Mouse (Mus musculus) brown adipose tissue, adult 24 weeks (tissue): ENCODE data around the gene Hcn1. TPM values are rescaled to one million over a fixed set of nuclear protein-coding genes. Genes with fewer than 3 reads are reported as not detected.

Source experiments
- H3K27ac ChIP-seq: fragments of 200-500 bp; replicated peaks from 2 replicates; pipeline ENCODE4 v1.5.1; 2012; ENCODE audit warnings: low read depth, mild to moderate bottlenecking, low read length
- H3K4me1 ChIP-seq: fragments of 200-500 bp; 2 replicates; pipeline ENCODE4 v1.6.1; 2012; ENCODE audit warnings: low read length, mixed read lengths; ENCODE audit not compliant: control insufficient read depth, insufficient read depth, insufficient read length
- H3K4me3 ChIP-seq: fragments of 200-500 bp; 2 replicates; pipeline ENCODE4 v1.5.1; 2012; ENCODE audit warnings: low read depth, mild to moderate bottlenecking, low read length, moderate library complexity; ENCODE audit not compliant: insufficient read depth
- polyA plus RNA-seq: library from polyadenylated mRNA; stranded (reverse); fragments of >200 nt; gene quantifications from 2 replicates; pipeline ENCODE4 v1.2.4, GENCODE M21; 2012; ENCODE audit not compliant: missing spikeins, insufficient read depth, insufficient read length

The Hcn1 gene
- polyA plus RNA-seq, 1 experiment = not detected

DNA sequence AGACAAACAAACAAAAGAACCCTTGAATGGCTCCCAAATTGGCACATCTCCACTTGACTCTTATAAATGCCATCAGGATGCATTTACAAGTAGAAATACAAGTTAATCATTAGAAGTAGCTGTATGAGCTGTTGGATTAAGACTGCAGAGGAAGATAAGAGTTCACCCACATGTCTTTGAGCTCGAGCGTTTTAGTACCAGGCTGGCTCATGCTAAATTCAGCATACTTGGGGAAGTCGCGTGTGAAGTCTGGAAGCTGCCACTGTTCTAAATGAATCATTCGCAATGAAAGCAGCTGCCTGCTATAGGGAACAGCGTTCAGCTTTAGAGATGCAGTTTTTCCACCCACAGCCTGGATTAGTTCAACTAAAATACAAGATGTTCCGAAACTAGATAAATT is 57.4 kb downstream of the Hcn1 start:
- no peaks in the 10 kb centered on the region for H3K4me1 ChIP-seq
- H3K4me3 ChIP-seq = no peak overlapping the region
- H3K27ac ChIP-seq = no peak overlapping the region

GRCm38 (mm10) chr13:117662661-117663060 is 60.5 kb downstream of the Hcn1 start:
- H3K4me3 ChIP-seq = no peak overlapping the region
- no peak overlapping the region for H3K27ac ChIP-seq
- no peaks in the 10 kb centered on the region for H3K4me1 ChIP-seq

DNA sequence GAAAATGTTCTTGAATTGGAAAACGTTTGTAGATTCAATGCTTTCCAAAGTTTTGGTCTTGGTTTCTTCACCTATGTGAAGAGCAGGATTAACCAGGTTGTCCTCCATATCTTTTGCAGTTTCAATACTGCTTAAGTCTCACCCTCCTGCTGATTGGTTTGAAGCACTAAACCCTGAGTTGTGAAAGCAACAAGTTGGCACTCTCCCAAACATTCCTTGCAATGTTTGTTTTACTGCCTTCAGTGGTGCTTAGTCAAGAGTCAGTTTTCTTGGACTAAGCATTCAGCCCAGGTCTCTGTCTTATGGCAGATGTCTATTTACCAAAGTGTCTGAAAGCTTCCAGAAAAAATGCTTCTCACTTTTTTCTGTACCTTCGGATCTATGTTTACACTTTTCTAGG is 67.2 kb downstream of the Hcn1 start:
- H3K4me3 ChIP-seq = no peak overlapping the region
- no peak overlapping the region for H3K27ac ChIP-seq
- H3K4me1 ChIP-seq = no peaks in the 10 kb centered on the region

- H3K4me3 ChIP-seq = no peak overlapping the region
- no peaks in the 10 kb centered on the region for H3K4me1 ChIP-seq
- no peak overlapping the region for H3K27ac ChIP-seq
These were observed 69.7 kb downstream of the Hcn1 start for GRCm38 (mm10) chr13:117671851-117672250.

DNA sequence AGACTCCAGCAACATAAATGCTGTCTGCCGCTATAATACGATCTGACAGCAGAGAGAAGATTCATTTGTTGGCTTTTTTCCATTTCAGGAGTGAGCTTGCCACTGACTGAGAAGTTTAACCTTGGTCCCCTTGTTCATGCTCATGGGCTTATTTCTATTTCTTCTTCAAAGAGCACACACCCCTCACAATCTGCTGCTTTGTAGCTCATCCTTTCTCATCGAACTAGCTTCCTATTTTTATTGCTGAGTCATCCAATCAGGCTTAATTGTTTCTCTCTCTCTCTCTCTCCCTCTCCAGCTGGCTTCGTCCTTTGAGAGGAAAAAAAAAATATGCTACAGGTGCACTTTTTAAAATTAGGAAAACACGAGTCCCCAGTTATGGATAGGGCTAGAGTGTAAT is 74.3 kb downstream of the Hcn1 start:
- H3K27ac ChIP-seq = no peak overlapping the region
- H3K4me3 ChIP-seq = no peak overlapping the region
- H3K4me1 ChIP-seq = no peaks in the 10 kb centered on the region

DNA sequence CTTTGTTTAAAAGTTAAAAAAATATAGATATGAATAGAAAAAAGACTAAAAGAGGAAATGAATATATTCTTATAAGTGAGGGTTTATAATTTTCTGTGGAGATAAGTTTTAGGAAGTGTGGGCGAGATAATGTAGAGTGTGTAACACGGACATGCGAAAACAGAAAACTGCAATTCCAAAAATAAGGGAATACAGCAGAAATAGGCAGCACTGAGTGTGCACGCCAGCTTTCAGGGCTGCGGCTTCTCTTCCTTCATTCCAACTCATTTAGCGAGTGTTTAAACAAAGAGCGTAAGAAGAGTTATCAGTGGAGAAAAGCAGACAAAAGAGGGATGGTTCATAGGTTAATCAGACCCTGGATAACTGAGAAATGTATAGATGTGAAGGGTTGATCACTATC is 85.5 kb downstream of the Hcn1 start:
- Histone ChIP-seq H3K4me1 (no peaks in the 10 kb centered on the region), H3K4me3 (no peak overlapping the region), H3K27ac (no peak overlapping the region)

DNA sequence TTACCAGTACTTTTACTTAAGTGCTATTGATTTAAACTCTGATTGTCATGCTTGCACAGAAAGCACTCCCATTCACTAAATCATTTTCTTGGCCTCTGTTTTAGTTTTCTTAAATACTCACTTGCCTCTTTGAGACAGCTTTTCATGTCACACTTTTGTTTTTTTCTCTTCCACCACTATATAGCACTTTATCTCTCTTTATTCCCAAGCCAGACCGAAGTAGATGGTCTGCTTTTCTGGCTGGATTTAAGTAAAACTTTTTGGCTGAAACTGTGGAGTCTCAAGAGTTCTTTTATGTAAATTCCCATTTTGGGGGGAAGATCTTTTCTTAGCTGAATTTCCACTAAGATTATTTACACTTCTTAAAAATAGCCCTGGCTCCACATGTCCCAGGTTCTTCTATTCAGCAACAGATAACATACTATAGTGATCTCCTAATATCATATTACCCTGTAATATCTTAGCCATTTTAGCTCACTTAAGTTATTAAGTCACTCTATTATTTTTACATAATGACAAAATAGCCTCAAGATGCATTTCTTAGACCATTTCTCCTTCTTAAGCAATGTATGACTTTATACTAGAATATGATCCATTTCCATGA is 92.7 kb downstream of the Hcn1 start:
- H3K27ac ChIP-seq = no peak overlapping the region
- H3K4me1 ChIP-seq = no peaks in the 10 kb centered on the region
- H3K4me3 ChIP-seq = no peak overlapping the region

DNA sequence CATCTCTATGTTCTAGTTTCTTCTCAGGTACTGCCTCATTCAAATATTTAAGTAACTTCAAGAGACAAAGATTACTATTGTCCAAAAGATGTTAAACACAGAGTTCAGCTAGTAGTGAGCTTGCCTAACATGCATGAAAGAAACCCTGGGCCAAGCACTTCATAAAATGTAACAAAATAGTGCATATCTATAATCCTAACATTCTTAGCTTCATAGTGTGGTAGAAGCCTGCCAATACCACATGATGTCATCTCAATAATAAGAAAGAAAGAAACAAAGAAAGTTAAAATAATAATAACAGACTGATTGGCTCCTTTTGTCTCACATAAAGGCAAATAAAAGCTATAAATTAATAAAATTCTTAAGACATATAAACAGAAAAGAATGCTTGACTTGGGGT is 103.5 kb downstream of the Hcn1 start:
- Histone ChIP-seq H3K27ac (no peak overlapping the region), H3K4me3 (no peak overlapping the region), H3K4me1 (no peaks in the 10 kb centered on the region)

DNA sequence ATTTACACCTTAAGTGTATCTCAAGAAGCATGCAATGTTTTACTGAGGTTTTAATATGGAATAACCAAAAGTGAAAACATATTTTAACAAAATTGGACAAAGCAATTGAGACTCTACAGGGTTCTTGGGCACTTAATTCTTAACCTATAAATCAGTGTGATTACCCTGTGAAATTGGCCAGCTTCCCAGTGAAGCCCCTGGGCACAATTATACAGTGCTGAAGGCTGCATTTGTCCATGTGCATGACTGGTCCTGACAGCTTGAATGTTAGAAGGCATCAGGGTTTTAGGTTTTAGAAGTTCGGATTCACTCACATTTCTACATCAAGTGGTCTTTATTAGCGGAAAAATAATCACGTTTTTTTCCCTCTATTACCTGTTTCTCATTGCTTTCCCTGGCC is 103.9 kb downstream of the Hcn1 start:
- Histone ChIP-seq H3K4me3 (no peak overlapping the region), H3K4me1 (no peaks in the 10 kb centered on the region), H3K27ac (no peak overlapping the region)

DNA sequence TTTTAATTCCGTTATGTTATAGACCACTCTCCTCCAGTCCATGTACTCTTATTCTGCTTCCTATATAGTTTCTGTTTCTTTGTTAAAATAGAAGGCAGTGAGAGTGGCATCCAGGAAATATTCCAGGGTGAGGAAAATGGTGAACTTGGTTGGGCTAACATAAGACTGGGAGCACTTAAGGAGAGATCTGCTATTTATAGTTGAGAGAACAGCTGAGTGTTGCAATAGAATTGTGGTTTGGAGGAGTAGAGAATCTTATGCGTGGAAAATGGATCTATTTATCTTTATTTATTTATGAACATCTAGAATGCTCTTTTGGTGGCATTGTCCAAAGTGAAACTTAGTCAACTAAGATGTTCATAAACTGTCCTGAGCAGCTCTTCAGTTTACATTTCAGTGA is 104.4 kb downstream of the Hcn1 start:
- no peaks in the 10 kb centered on the region for H3K4me1 ChIP-seq
- H3K4me3 ChIP-seq = no peak overlapping the region
- no peak overlapping the region for H3K27ac ChIP-seq

GRCm38 (mm10) chr13:117706986-117707738 is 105.0 kb downstream of the Hcn1 start:
- Histone ChIP-seq H3K4me1 (no peaks in the 10 kb centered on the region), H3K4me3 (no peak overlapping the region), H3K27ac (no peak overlapping the region)

DNA sequence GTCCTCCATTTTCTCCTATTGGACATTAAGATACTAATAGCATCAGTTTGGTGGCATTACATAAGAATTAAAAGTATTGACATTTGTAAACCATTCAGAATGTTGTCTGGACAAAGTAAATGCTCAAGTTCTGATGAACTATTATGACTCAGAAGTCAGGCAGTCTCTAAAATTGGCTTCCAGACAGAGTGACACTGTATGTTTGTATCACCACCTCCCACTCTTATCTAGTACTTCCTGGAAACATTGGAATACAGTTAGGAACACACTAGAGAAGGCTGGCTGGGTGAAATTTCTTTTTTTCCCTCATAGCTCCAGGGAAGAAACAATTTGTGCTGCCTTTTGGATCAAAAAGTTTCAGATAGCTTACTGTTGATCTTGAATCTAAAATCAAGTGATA is 108.7 kb downstream of the Hcn1 start:
- H3K4me1 ChIP-seq = no peaks in the 10 kb centered on the region
- H3K27ac ChIP-seq = no peak overlapping the region
- H3K4me3 ChIP-seq = no peak overlapping the region

- Histone ChIP-seq H3K4me1 (no peaks in the 10 kb centered on the region), H3K27ac (no peak overlapping the region), H3K4me3 (no peak overlapping the region)
These were observed 120.0 kb downstream of the Hcn1 start for GRCm38 (mm10) chr13:117722090-117722489.

- H3K4me3 ChIP-seq = no peak overlapping the region
- no peaks in the 10 kb centered on the region for H3K4me1 ChIP-seq
- no peak overlapping the region for H3K27ac ChIP-seq
These were observed 122.0 kb downstream of the Hcn1 start for GRCm38 (mm10) chr13:117724083-117724482.

DNA sequence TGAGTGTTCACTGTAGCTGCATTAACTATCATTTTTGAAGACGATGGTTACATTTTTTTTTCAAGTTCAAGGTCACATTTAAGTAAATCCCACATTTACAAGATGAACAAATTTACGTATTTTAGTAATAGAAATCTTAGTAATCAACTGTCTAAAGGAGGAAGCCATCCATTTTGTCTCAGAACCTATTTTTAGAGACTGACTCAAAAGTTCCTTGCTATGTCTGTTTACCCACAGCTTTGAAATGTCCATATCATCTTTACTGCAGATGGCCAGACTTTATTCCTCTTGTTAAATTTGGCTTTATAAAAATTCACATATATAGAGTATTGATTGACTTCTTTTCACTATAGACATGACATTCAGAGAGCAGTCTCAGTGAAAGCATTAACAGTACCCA is 126.3 kb downstream of the Hcn1 start:
- no peak overlapping the region for H3K4me3 ChIP-seq
- no peaks in the 10 kb centered on the region for H3K4me1 ChIP-seq
- H3K27ac ChIP-seq = no peak overlapping the region

- H3K4me1 ChIP-seq = no peaks in the 10 kb centered on the region
- no peak overlapping the region for H3K4me3 ChIP-seq
These were observed 130.6 kb downstream of the Hcn1 start for GRCm38 (mm10) chr13:117732738-117733137.

More at GRCm38 (mm10) chr13:117732738-117733137, 130.6 kb downstream of the Hcn1 start:
- no peak overlapping the region for H3K27ac ChIP-seq
